Mouse (Mus musculus): Measurements from ENCODE around the gene Klk6.

DNA sequence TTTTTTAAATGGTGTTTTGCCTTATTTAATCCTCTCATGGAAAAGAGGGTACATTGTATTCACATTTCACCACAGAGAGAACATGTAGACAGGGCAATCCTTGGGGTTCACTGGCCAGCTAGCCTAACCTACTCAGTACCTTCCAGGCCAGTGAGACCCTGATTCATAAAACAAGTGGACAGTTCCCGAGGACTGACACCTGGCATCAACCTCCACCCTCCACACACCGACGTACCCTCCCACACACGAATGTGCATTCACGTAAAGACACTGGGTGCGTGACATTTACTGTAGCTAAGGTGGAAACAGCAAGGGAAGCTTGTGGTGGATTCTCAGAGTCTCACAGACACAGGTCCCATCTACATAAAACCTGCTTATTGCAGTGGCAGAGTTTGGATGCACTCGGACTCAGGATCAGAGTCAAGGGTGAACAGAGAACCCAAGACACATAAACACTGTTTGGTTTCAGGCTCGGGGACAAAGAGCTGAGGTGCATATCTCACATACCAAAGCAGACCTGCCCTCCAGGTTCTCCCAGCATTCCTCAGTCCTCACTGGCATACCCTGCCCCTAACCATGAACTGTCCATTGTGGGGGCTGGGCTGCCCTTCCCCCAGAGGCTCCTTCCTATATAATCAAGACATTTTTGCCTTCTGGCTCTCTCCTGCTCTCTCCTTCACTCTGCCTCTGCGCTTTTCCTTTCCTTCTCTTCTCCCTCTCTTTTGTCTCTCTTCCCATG, 30.5 kb downstream of the Klk6 start:
- TF ChIP-seq CTCF (IDR thresholded peaks at IDR 0.05; ENCODE audit: control insufficient read depth, insufficient read depth, insufficient replicate concordance, low read depth, low read length) = no peak
- TF ChIP-seq POLR2A (IDR thresholded peaks at IDR 0.05; ENCODE audit: control insufficient read depth, low read depth, low read length) = no peak

Data from testis, adult 2 months (tissue).